9 mouse cellular contexts compared by ENCODE assay signal in genomic region chr14:57537261-57538015, GRCm38 (mm10). TPM values are rescaled to one million over a fixed set of nuclear protein-coding genes. Genes with fewer than 3 reads are reported as not detected.
DNase-seq lines count a peak whose midpoint lies in the region; ATAC-seq lines count a peak whose summit lies in the region.
"Had no signal": no experiment of that assay in that cellular context is flagged by ENCODE, and none has a peak within 500 bp of the region (broad histone marks: within the 10 kb centered on the region; RNA-seq: fewer than 3 reads in every experiment).

No protein-coding gene starts in this region.

- no peak overlapping the region for H3K9ac ChIP-seq in limb, embryonic 12.5 days (replicated peaks)
- H3K9ac ChIP-seq in midbrain, embryonic 12.5 days (replicated peaks), result no peak overlapping the region

- no peak for ATAC-seq in limb, embryonic 12.5 days (ENCODE audit: insufficient number of reproducible peaks, insufficient read depth, low FRiP score, low TSS enrichment, low read depth)
- peak; percentile 80 to 89 for ATAC-seq in hematopoietic stem cell, adult 5-6 weeks (replicated peaks in 1 of 2; ENCODE audit: insufficient read depth in 1 of 2, low FRiP score in 2 of 2, low TSS enrichment in 1 of 2, low read depth in 1 of 2, poor library complexity in 2 of 2, severe bottlenecking in 2 of 2)
- peak; percentile 42; the same call in 1 of the 2 replicates for ATAC-seq in midbrain, embryonic 12.5 days (ENCODE audit: low FRiP score, low read depth)

- H3K36me3 ChIP-seq in limb, embryonic 12.5 days, result 0 out of 2 replicates have a peak, but pooled peaks cover 3% of the 10 kb centered on the region
- H3K36me3 ChIP-seq in limb, embryonic 10.5 days, result no peaks in the 10 kb centered on the region
- no peaks in the 10 kb centered on the region for H3K36me3 ChIP-seq in midbrain, embryonic 12.5 days

- H3K4me1 ChIP-seq in limb, embryonic 12.5 days (replicated peaks), result peaks cover 24% of the 10 kb centered on the region
- peaks cover 17% of the 10 kb centered on the region for H3K4me1 ChIP-seq in limb, embryonic 10.5 days
- peaks cover 34% of the 10 kb centered on the region for H3K4me1 ChIP-seq in midbrain, embryonic 12.5 days

- H3K27ac ChIP-seq in limb, embryonic 12.5 days, result peak overlapping the region; percentile 23; the same call in 1 of the 2 replicates
- no peak overlapping the region for H3K27ac ChIP-seq in limb, embryonic 10.5 days
- H3K27ac ChIP-seq in midbrain, embryonic 12.5 days (replicated peaks), result 0 out of 2 replicates have a peak overlapping the region, but pooled peaks have one; percentile 25
- H3K27ac ChIP-seq: macrophage had no signal

- no peak overlapping the region for H3K4me2 ChIP-seq in limb, embryonic 12.5 days
- H3K4me2 ChIP-seq in midbrain, embryonic 12.5 days (replicated peaks), result peak overlapping the region; percentile 26

- intact Hi-C loops in left cerebral cortex, postnatal 25 days (cut with DNase I), result loop anchor here (5.0 kb wide), 1 partner anchor 80 kb away; no protein-coding TSS in a partner anchor

- DNase-seq in limb, embryonic 10.5 days (ENCODE audit: low spot score), result no peak
- peak; percentile 44 for DNase-seq in embryo, embryonic 9.5 days (ENCODE audit: extremely low spot score)
- DNase-seq in urinary bladder, postnatal 4 days (ENCODE audit: low spot score in 2 of 2), result no peak
- no peak for DNase-seq in thymus, postnatal 25 days
- DNase-seq in left cerebral cortex, postnatal 25 days (ENCODE audit: low spot score in 2 of 2), result no peak

- no peak overlapping the region for H3K4me3 ChIP-seq in limb, embryonic 12.5 days (replicated peaks)
- no peak overlapping the region for H3K4me3 ChIP-seq in limb, embryonic 10.5 days
- no peak overlapping the region for H3K4me3 ChIP-seq in midbrain, embryonic 12.5 days

- H3K9me3 ChIP-seq in limb, embryonic 12.5 days, result peaks cover 6% of the 10 kb centered on the region; the same call in 1 of the 2 replicates
- no peaks in the 10 kb centered on the region for H3K9me3 ChIP-seq in limb, embryonic 10.5 days (replicated peaks)
- H3K9me3 ChIP-seq in midbrain, embryonic 12.5 days, result no peaks in the 10 kb centered on the region

- 24% methylated on average over 16 of the region's 16 CpGs for WGBS in limb, embryonic 12.5 days
- WGBS in limb, embryonic 10.5 days, result 22% methylated on average over 16 of the region's 16 CpGs
- WGBS in midbrain, embryonic 12.5 days, result 5% methylated on average over 16 of the region's 16 CpGs

- peaks cover 44% of the 10 kb centered on the region for H3K27me3 ChIP-seq in limb, embryonic 12.5 days
- H3K27me3 ChIP-seq in limb, embryonic 10.5 days (ENCODE audit: low read depth, poor library complexity, severe bottlenecking), result peaks cover 56% of the 10 kb centered on the region
- H3K27me3 ChIP-seq in midbrain, embryonic 12.5 days, result peaks cover 65% of the 10 kb centered on the region

RNA-seq across cellular contexts. Expression of gene Il17d, which starts 12.9 kb away (rescaled TPM):
- polyA plus RNA-seq in limb, embryonic 12.5 days (2016; fragmentation: Nextera tagmentation; extraction: Ambion mirVana), result 3.5 and 4.8 TPM in 2 replicates
- polyA plus RNA-seq in limb, embryonic 10.5 days (2016; fragmentation: Nextera tagmentation; extraction: Ambion mirVana), result 0.26 and 0.95 TPM in 2 replicates
- total RNA-seq in hematopoietic stem cell, adult 5-6 weeks (2017), result not detected in 2 replicates
- 3.0 and 3.6 TPM in 2 replicates for polyA plus RNA-seq in midbrain, embryonic 12.5 days (2016; fragmentation: Nextera tagmentation; extraction: Ambion mirVana)
- 10 to 100 TPM; 15.2 to 15.8 TPM for total RNA-seq in left cerebral cortex, postnatal 25 days (2021)
- polyA plus RNA-seq: macrophage had no signal

RNA-seq across cellular contexts. Expression of gene Eef1akmt1, which starts 34.0 kb away (rescaled TPM):
- polyA plus RNA-seq in limb, embryonic 12.5 days (2016; fragmentation: Nextera tagmentation; extraction: Ambion mirVana), result 100 and 110 TPM in 2 replicates
- 115 and 132 TPM in 2 replicates for polyA plus RNA-seq in limb, embryonic 10.5 days (2016; fragmentation: Nextera tagmentation; extraction: Ambion mirVana)
- total RNA-seq in hematopoietic stem cell, adult 5-6 weeks (2017), result 13.3 and 19.6 TPM in 2 replicates
- polyA plus RNA-seq in midbrain, embryonic 12.5 days (2016; fragmentation: Nextera tagmentation; extraction: Ambion mirVana), result 72.0 and 79.2 TPM in 2 replicates
- total RNA-seq in left cerebral cortex, postnatal 25 days (2021), result 10 to 100 TPM; 35.8 to 36.3 TPM
